In the genomic region with DNA sequence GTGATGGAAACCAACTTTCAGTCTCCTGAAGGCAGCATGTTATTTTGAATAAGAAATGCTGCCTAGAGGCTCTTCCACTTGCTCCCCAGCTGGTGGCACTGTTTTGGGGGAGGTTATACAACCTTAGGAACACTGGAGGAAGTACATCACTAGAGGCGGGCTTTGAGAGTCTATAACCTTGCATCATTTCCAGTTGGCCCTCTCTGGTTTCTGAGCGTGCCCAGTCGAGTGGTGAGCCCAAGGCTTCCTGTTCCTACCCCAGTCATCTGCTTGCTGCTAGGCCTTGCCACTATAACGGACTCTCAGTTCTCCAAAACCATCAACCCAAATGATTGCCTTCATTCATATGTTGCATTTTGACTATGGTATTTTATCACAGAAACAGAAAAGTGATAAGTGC, we compare ENCODE assay signal across 17 mouse cellular contexts.
DNase-seq lines count a peak whose midpoint lies in the region; ATAC-seq and TF ChIP-seq lines count a peak whose summit lies in the region.
"Had no signal": no experiment of that assay in that cellular context is flagged by ENCODE, and none has a peak within 500 bp of the region (broad histone marks: within the 10 kb centered on the region; RNA-seq: fewer than 3 reads in every experiment).

No protein-coding gene starts in this region.

- no peak overlapping the region for H3K4me3 ChIP-seq in intestine, postnatal 0 days (ENCODE audit: low read depth, low read length)
- no peak overlapping the region for H3K4me3 ChIP-seq in intestine, embryonic 15.5 days (replicated peaks)
- H3K4me3 ChIP-seq in forebrain, embryonic 14.5 days (ENCODE audit: low read depth, low read length) = no peak overlapping the region
- H3K4me3 ChIP-seq: embryonic facial prominence, embryonic 15.5 days; heart, embryonic 15.5 days; megakaryocyte, embryonic 14.5 days had no signal

- no peak overlapping the region for H3K27ac ChIP-seq in intestine, postnatal 0 days (ENCODE audit: low read depth, low read length)
- no peak overlapping the region for H3K27ac ChIP-seq in intestine, embryonic 15.5 days
- H3K27ac ChIP-seq in forebrain, embryonic 14.5 days (ENCODE audit: low read depth, low read length) = no peak overlapping the region
- H3K27ac ChIP-seq: embryonic facial prominence, embryonic 15.5 days; heart, embryonic 15.5 days; hindbrain, embryonic 14.5 days had no signal

- peak; percentile 32; the same call in 1 of the 2 replicates for TF ChIP-seq CTCF in intestine, postnatal 0 days (IDR thresholded peaks at IDR 0.05; ENCODE audit: low read depth)

- H3K4me2 ChIP-seq in intestine, postnatal 0 days (replicated peaks; ENCODE audit: low read depth) = no peak overlapping the region
- no peak overlapping the region for H3K4me2 ChIP-seq in intestine, embryonic 15.5 days (replicated peaks)
- no peak overlapping the region for H3K4me2 ChIP-seq in forebrain, embryonic 14.5 days (ENCODE audit: low read length)
- H3K4me2 ChIP-seq: embryonic facial prominence, embryonic 15.5 days; heart, embryonic 15.5 days; hindbrain, embryonic 14.5 days had no signal

- H3K4me1 ChIP-seq in intestine, postnatal 0 days (replicated peaks; ENCODE audit: control insufficient read depth, insufficient read depth, low read length) = no peaks in the 10 kb centered on the region
- no peaks in the 10 kb centered on the region for H3K4me1 ChIP-seq in intestine, embryonic 15.5 days (replicated peaks)
- H3K4me1 ChIP-seq in forebrain, embryonic 14.5 days (ENCODE audit: control insufficient read depth, insufficient read depth, low read length) = no peaks in the 10 kb centered on the region
- H3K4me1 ChIP-seq: embryonic facial prominence, embryonic 15.5 days; heart, embryonic 15.5 days; megakaryocyte, embryonic 14.5 days had no signal

- ATAC-seq in intestine, postnatal 0 days = no peak
- no peak for ATAC-seq in intestine, embryonic 15.5 days
- ATAC-seq in forebrain, embryonic 14.5 days = no peak
- ATAC-seq: Patski had no signal

- no peak overlapping the region for H3K9ac ChIP-seq in intestine, postnatal 0 days (ENCODE audit: low read depth, low read length)
- H3K9ac ChIP-seq in intestine, embryonic 15.5 days = no peak overlapping the region
- H3K9ac ChIP-seq in forebrain, embryonic 14.5 days (ENCODE audit: low read length) = no peak overlapping the region
- H3K9ac ChIP-seq: embryonic facial prominence, embryonic 15.5 days; heart, embryonic 15.5 days; hindbrain, embryonic 14.5 days had no signal

- WGBS in intestine, postnatal 0 days = 91% methylated on average over 4 of the region's 4 CpGs
- WGBS in intestine, embryonic 15.5 days = 90% methylated on average over 4 of the region's 4 CpGs
- 83% methylated on average over 4 of the region's 4 CpGs for WGBS in forebrain, embryonic 14.5 days

- DNase-seq in thymus, postnatal 0 days (ENCODE audit: low spot score) = peak; percentile 49
- DNase-seq in thymus, postnatal 14 days = no peak
- peak; percentile 59 for DNase-seq in ZHBTc4 (ENCODE audit: low read depth, low spot score)
- DNase-seq in naive thymus-derived CD4-positive, alpha-beta T cell, adult 2 months (ENCODE audit: low read depth) = peak; percentile 5
- no peak for DNase-seq in forebrain, embryonic 14.5 days (ENCODE audit: low spot score)
- DNase-seq in adrenal gland, postnatal 25 days = no peak
- DNase-seq: cerebellum, adult 11-12 months; kidney, adult 2 months; lung, adult 18-20 months; spleen, adult 18-20 months had no signal

- no peaks in the 10 kb centered on the region for H3K36me3 ChIP-seq in intestine, postnatal 0 days (ENCODE audit: control insufficient read depth, insufficient read depth)
- H3K36me3 ChIP-seq in intestine, embryonic 15.5 days = no peaks in the 10 kb centered on the region
- H3K36me3 ChIP-seq in forebrain, embryonic 14.5 days (ENCODE audit: control insufficient read depth, insufficient read depth, low read length) = no peaks in the 10 kb centered on the region
- H3K36me3 ChIP-seq: embryonic facial prominence, embryonic 15.5 days; heart, embryonic 15.5 days had no signal

- H3K27me3 ChIP-seq in intestine, postnatal 0 days (replicated peaks; ENCODE audit: control insufficient read depth, insufficient read depth, low read length) = no peaks in the 10 kb centered on the region
- no peaks in the 10 kb centered on the region for H3K27me3 ChIP-seq in intestine, embryonic 15.5 days (replicated peaks)
- H3K27me3 ChIP-seq in forebrain, embryonic 14.5 days (replicated peaks; ENCODE audit: control insufficient read depth, insufficient read depth, low read length) = no peaks in the 10 kb centered on the region
- H3K27me3 ChIP-seq: embryonic facial prominence, embryonic 15.5 days; heart, embryonic 15.5 days; Patski had no signal

- H3K9me3 ChIP-seq in intestine, postnatal 0 days (ENCODE audit: control insufficient read depth) = no peaks in the 10 kb centered on the region
- no peaks in the 10 kb centered on the region for H3K9me3 ChIP-seq in intestine, embryonic 15.5 days
- H3K9me3 ChIP-seq in forebrain, embryonic 14.5 days (replicated peaks; ENCODE audit: control insufficient read depth, low read length) = no peaks in the 10 kb centered on the region
- H3K9me3 ChIP-seq: embryonic facial prominence, embryonic 15.5 days; heart, embryonic 15.5 days had no signal

Comparison
In these comparisons a context has a peak if more than half of its experiments do, and no peak if none do; other contexts are left out.
1. DNase-seq: peak in thymus, postnatal 0 days (single experiment), ZHBTc4 (single experiment) and naive thymus-derived CD4-positive, alpha-beta T cell, adult 2 months (single experiment); none in thymus, postnatal 14 days (single experiment), forebrain, embryonic 14.5 days (single experiment) and adrenal gland, postnatal 25 days (single experiment).